Mouse (Mus musculus): ENCODE measurements around the gene Lins1. TPM values are rescaled to one million over a fixed set of nuclear protein-coding genes. Genes with fewer than 3 reads are reported as not detected.

The Lins1 gene
- polyA plus RNA-seq, 1 experiment, result not detected

DNA sequence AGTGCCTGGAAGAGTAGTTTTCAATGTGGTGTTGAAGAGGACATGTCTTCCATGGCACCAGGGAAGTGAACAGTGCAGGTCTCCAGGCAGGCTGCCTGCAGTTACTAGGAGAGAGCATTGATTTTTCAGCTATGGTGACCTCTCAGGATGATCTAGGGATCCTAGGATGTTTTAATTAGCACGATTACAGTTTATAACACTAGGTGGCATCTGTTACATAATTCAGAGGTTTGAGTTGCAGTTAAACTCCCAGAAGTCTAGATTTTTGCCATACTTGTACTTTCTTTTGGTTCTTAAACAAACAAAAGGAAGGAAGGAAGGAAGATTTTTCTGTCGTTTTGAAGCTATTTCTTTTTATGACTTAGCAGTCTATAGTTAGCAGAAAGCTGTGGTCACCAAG is 21.5 kb downstream of the Lins1 start:
- no peak for TF ChIP-seq CTCF (IDR thresholded peaks at IDR 0.05; ENCODE audit: insufficient read depth, low read depth, low read length)
- TF ChIP-seq POLR2A (IDR thresholded peaks at IDR 0.05; ENCODE audit: insufficient read depth, low read depth, low read length), result no peak
- no peak overlapping the region for H3K27ac ChIP-seq (ENCODE audit: insufficient read depth, low read depth, low read length)
- 24% methylated on average over 2 of the region's 2 CpGs for WGBS
- no peak overlapping the region for H3K4me3 ChIP-seq (ENCODE audit: insufficient read depth, low read depth, low read length)
- H3K4me1 ChIP-seq (ENCODE audit: control insufficient read depth, insufficient read depth, low read length), result no peaks in the 10 kb centered on the region

DNA sequence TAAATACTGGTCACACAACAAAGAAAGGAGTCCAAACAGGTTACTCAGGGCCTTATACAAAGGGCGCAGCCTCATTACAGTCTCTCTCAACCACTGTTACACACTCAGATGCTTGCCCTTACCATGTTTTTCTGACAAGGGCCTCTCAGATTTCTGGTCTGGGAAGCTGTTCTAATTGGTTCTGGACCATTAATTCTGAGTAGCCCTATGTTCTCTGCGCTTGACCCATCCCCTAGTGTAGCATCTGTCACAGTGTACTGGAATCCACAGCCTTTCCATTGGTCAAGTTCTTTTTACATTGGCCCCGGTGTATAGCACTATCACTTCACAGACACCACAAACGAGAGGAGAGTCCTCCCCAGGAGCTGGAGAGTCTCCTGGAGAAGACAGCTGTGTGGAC is 34.8 kb downstream of the Lins1 start:
- WGBS, result 83% methylated on average over 4 of the region's 4 CpGs
- TF ChIP-seq CTCF (IDR thresholded peaks at IDR 0.05; ENCODE audit: insufficient read depth, low read depth, low read length) (no peak), POLR2A (IDR thresholded peaks at IDR 0.05; ENCODE audit: insufficient read depth, low read depth, low read length) (no peak)
- H3K4me3 ChIP-seq (ENCODE audit: insufficient read depth, low read depth, low read length), result no peak overlapping the region

DNA sequence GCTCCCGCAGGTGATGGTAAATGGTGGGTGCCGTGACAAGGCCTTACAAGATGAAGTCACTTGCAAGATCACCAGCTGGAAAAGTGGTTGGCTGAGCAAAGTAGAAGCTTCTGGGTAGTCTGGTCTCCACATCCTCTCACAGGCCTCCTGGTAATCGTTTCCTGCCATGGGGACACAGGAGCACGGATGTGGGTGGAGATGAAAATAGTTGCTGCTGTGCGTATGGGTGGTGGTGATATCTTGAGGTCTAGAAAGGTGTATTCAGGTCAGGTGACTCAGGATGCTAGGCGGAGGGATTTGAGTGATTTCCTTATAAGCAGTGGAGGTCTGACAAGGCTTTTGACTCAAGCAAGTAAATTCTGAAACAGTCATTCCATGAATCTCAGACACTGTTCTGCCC is 35.3 kb downstream of the Lins1 start:
- Histone ChIP-seq H3K4me3 (ENCODE audit: insufficient read depth, low read depth, low read length) (no peak overlapping the region), H3K4me1 (ENCODE audit: control insufficient read depth, insufficient read depth, low read length) (no peaks in the 10 kb centered on the region), H3K27ac (ENCODE audit: insufficient read depth, low read depth, low read length) (no peak overlapping the region)
- TF ChIP-seq CTCF (IDR thresholded peaks at IDR 0.05; ENCODE audit: insufficient read depth, low read depth, low read length) (no peak), POLR2A (IDR thresholded peaks at IDR 0.05; ENCODE audit: insufficient read depth, low read depth, low read length) (no peak)
- WGBS, result 87% methylated on average over 6 of the region's 6 CpGs

More for the DNA sequence above, 34.8 kb downstream of the Lins1 start:
- Histone ChIP-seq H3K27ac (ENCODE audit: insufficient read depth, low read depth, low read length) (no peak overlapping the region), H3K4me1 (ENCODE audit: control insufficient read depth, insufficient read depth, low read length) (no peaks in the 10 kb centered on the region)

DNA sequence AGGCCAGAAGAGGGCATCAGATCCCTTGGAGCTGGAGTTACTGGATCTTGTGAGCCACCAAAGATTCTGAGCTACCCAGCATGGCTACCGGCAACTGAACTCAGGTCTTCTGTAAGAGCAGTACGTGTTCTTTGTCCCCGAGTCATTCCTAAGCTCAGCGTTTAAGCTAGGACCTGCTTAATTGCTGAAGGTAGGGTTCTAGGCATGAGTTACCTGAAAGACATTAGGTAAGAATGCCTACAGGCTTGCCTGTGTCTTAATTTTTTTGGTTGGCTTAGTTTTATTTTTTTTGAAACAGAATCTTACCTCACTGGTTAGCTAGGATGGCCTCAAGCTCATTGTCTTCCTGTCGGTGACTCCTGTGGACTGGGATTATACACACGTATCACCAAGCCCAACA is 38.4 kb downstream of the Lins1 start:
- TF ChIP-seq CTCF (IDR thresholded peaks at IDR 0.05; ENCODE audit: insufficient read depth, low read depth, low read length), result no peak
- TF ChIP-seq POLR2A (IDR thresholded peaks at IDR 0.05; ENCODE audit: insufficient read depth, low read depth, low read length), result no peak
- Histone ChIP-seq H3K4me3 (ENCODE audit: insufficient read depth, low read depth, low read length) (no peak overlapping the region), H3K27ac (ENCODE audit: insufficient read depth, low read depth, low read length) (no peak overlapping the region), H3K4me1 (ENCODE audit: control insufficient read depth, insufficient read depth, low read length) (no peaks in the 10 kb centered on the region)
- WGBS, result 97% methylated on average over 6 of the region's 6 CpGs

DNA sequence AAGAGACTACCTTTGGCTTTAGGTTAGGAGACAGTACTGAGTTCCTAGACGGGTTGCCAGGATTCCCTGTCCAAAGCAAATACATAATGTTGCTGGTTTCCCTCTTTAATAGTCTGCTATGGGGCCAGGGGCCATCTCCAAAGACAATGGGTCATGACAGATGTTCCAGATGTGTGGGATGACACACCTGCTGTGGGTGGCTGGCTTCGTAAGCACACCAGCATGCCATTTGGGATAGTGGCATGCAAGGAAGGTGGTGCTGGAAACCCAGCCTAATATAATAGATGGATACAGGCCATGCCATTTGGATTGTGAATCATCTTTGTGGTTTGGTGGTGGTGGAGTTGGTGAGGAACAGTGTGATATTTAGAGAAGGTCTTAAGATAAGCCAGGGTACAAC is 39.5 kb downstream of the Lins1 start:
- no peak overlapping the region for H3K27ac ChIP-seq (ENCODE audit: insufficient read depth, low read depth, low read length)
- H3K4me3 ChIP-seq (ENCODE audit: insufficient read depth, low read depth, low read length), result no peak overlapping the region
- H3K4me1 ChIP-seq (ENCODE audit: control insufficient read depth, insufficient read depth, low read length), result no peaks in the 10 kb centered on the region
- TF ChIP-seq CTCF (IDR thresholded peaks at IDR 0.05; ENCODE audit: insufficient read depth, low read depth, low read length) (no peak), POLR2A (IDR thresholded peaks at IDR 0.05; ENCODE audit: insufficient read depth, low read depth, low read length) (no peak)
- WGBS, result 87% methylated on average over 2 of the region's 2 CpGs

DNA sequence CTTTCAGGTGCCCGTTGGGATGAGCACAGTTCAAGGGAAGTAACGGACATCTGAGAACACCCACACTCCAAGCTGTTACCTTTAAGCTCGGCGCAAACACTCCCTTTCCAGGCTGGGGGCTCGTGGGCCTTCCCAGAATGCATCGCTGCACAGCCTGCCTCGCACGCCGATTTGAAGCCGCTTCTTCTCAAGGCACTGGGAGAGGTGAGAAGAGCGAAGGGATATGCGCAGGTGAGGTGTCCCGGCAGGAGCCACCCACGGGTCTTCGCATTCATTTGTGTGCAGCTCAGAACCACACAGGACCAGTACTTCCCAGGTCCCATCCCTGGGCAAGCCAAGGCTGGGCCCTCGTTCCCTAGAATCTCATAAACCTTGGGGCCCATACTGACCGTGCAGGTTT is 43.7 kb downstream of the Lins1 start:
- H3K4me1 ChIP-seq (ENCODE audit: control insufficient read depth, insufficient read depth, low read length), result peaks cover 2% of the 10 kb centered on the region; the same call in 1 of the 2 replicates
- H3K27ac ChIP-seq (ENCODE audit: insufficient read depth, low read depth, low read length), result no peak overlapping the region
- WGBS, result 97% methylated on average over 17 of the region's 17 CpGs
- H3K4me3 ChIP-seq (ENCODE audit: insufficient read depth, low read depth, low read length), result no peak overlapping the region
- no peak for TF ChIP-seq CTCF (IDR thresholded peaks at IDR 0.05; ENCODE audit: insufficient read depth, low read depth, low read length)
- TF ChIP-seq POLR2A (IDR thresholded peaks at IDR 0.05; ENCODE audit: insufficient read depth, low read depth, low read length), result no peak

DNA sequence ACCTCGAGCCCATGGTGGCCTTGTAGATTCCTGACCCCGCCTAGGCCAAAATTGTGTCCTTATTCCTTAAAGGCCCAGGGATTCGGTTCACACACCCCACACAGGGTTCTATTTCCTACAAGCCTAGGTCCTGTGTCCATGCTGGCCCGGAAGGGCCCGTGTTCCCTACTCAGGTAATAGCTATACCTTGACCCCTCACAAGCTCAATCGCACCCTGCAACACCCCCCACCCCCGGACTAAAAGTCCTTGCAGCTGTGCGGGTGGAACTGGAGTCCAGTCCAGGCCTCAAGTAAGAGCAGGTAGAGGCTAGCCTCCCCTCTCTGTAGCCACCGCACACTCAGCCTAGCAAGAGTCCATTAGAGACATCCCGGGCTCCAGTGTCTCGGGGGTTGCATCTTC is 44.2 kb downstream of the Lins1 start:
- TF ChIP-seq CTCF (IDR thresholded peaks at IDR 0.05; ENCODE audit: insufficient read depth, low read depth, low read length) (no peak), POLR2A (IDR thresholded peaks at IDR 0.05; ENCODE audit: insufficient read depth, low read depth, low read length) (no peak)
- Histone ChIP-seq H3K4me3 (ENCODE audit: insufficient read depth, low read depth, low read length) (no peak overlapping the region), H3K4me1 (ENCODE audit: control insufficient read depth, insufficient read depth, low read length) (peaks cover 2% of the 10 kb centered on the region; the same call in 1 of the 2 replicates), H3K27ac (ENCODE audit: insufficient read depth, low read depth, low read length) (no peak overlapping the region)
- WGBS, result 94% methylated on average over 11 of the region's 11 CpGs

DNA sequence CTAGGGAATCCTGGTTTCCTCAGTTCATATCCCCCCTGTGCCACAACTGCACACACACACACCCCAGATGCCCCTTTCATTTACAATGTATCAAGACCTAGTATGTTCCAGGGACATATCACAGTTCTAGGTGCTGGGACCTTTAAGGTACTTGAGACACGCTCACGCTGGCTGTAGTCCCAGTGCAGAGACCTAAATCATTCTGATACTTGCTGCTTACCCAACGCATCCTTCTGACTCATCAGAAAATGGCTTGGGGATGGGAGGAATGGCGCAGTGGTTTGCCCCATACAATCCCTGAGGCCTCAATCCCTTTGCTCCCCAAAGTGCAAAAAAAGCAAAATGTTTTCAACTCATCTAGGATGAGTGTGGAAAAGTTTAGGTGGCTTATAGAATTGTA is 44.8 kb downstream of the Lins1 start:
- Histone ChIP-seq H3K4me3 (ENCODE audit: insufficient read depth, low read depth, low read length) (no peak overlapping the region), H3K27ac (ENCODE audit: insufficient read depth, low read depth, low read length) (no peak overlapping the region), H3K4me1 (ENCODE audit: control insufficient read depth, insufficient read depth, low read length) (peaks cover 2% of the 10 kb centered on the region; the same call in 1 of the 2 replicates)
- no peak for TF ChIP-seq POLR2A (IDR thresholded peaks at IDR 0.05; ENCODE audit: insufficient read depth, low read depth, low read length)
- no peak for TF ChIP-seq CTCF (IDR thresholded peaks at IDR 0.05; ENCODE audit: insufficient read depth, low read depth, low read length)
- 95% methylated on average over 4 of the region's 4 CpGs for WGBS

DNA sequence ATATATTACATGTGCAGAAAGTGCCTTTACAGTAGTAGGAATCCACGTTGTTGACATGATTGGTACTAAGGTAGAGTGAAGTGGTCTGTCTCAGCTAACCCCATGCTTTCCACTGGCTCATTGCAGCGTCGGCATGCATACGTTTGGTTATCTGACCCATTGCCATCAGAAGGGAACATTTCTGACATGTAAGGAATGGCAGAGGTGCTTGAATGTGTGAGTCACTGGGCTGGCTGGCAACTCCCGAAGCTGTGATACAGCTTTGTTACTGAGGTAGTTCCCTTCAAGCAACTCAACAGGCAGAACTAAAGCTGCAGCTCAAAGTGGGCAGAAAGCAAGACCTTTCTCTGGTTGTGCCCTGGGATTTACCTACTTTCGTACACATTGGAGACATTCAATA is 45.3 kb downstream of the Lins1 start:
- no peak overlapping the region for H3K27ac ChIP-seq (ENCODE audit: insufficient read depth, low read depth, low read length)
- peaks cover 2% of the 10 kb centered on the region; the same call in 1 of the 2 replicates for H3K4me1 ChIP-seq (ENCODE audit: control insufficient read depth, insufficient read depth, low read length)
- WGBS, result 96% methylated on average over 6 of the region's 6 CpGs
- TF ChIP-seq CTCF (IDR thresholded peaks at IDR 0.05; ENCODE audit: insufficient read depth, low read depth, low read length), result no peak
- no peak overlapping the region for H3K4me3 ChIP-seq (ENCODE audit: insufficient read depth, low read depth, low read length)

DNA sequence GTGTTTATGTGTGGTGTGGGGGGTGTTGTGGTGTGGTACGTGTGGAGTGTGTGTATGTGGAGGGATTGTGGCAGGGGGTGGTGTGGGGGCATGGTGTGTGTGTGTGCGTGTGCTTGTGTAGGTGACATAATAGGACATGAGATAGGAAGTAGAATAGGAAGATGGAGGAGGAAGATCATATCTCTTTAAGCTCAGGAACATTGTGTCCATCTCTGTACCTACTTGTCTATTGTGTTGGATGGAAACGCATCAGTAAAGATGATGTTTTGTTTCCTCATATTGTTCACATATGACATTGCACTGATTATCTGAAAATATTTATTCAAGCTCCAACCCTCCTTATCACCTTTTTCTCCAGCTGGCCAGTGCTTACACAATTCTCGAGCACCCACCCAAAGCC is 47.7 kb downstream of the Lins1 start:
- H3K4me3 ChIP-seq (ENCODE audit: insufficient read depth, low read depth, low read length), result no peak overlapping the region
- WGBS, result 96% methylated on average over 4 of the region's 4 CpGs
- peaks cover 2% of the 10 kb centered on the region for H3K4me1 ChIP-seq (ENCODE audit: control insufficient read depth, insufficient read depth, low read length)
- TF ChIP-seq POLR2A (IDR thresholded peaks at IDR 0.05; ENCODE audit: insufficient read depth, low read depth, low read length), result no peak
- no peak for TF ChIP-seq CTCF (IDR thresholded peaks at IDR 0.05; ENCODE audit: insufficient read depth, low read depth, low read length)
- H3K27ac ChIP-seq (ENCODE audit: insufficient read depth, low read depth, low read length), result no peak overlapping the region
